Mouse (Mus musculus): ENCODE measurements at regions not wholly inside any gene's neighbourhood (a gene's known extent, or its start where the extent isn't known, plus 50 kb on each side); places are given as distances from the start of the nearest gene placed in this dataset.

DNA sequence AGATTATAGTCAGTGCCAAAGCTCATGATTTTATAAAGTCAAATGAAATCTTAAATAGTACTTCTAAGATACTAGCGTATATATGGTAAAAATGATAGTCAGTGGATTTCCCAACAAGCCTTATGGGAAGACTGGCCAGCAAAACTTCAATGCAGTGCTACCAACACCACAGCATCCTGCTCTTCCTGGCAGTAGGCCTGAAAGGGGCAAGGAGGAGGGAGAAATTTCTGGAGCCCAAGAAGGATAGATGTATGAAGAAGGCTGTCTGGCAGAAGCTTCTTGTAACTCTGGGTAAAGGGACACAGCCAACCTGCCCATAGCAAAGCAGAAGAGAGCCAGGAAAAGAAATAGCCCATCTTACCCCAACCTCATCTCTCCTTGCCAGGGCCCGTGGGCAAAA lies 209.0 kb upstream of the Tsc22d2 start:
- no peak for TF ChIP-seq CTCF (IDR thresholded peaks at IDR 0.05; ENCODE audit: low read depth)
- TF ChIP-seq EP300 (IDR thresholded peaks at IDR 0.05; ENCODE audit: low read depth), result no peak

All from heart, postnatal 0 days (tissue).